Mouse (Mus musculus) thymus, adult 2 months (tissue): ENCODE results near the gene Ephx3. TPM values are rescaled to one million over a fixed set of nuclear protein-coding genes. Genes with fewer than 3 reads are reported as not detected.

Source experiments
- DNase-seq: peaks from one replicate; pipeline ENCODE4 v3.0.0; 2021
- H3K27ac ChIP-seq: fragments of 200-500 bp; 2 replicates; pipeline ENCODE4 v1.5.1; 2012; ENCODE audit warnings: low read length, control low read depth; ENCODE audit not compliant: control insufficient read depth, insufficient read depth
- H3K27me3 ChIP-seq: fragments of 200-500 bp; 2 replicates; pipeline ENCODE4 v1.6.1; 2012; ENCODE audit warnings: mild to moderate bottlenecking, low read length, moderate library complexity, mixed read lengths; ENCODE audit not compliant: control insufficient read depth, insufficient read depth
- H3K36me3 ChIP-seq: fragments of 200-500 bp; 2 replicates; pipeline ENCODE4 v1.6.1; 2012; ENCODE audit warnings: mild to moderate bottlenecking, low read length, moderate library complexity; ENCODE audit not compliant: control insufficient read depth, insufficient read depth
- H3K4me1 ChIP-seq: fragments of 200-500 bp; replicated peaks from 2 replicates; pipeline ENCODE4 v1.6.1; 2012; ENCODE audit warnings: low read length; ENCODE audit not compliant: control insufficient read depth, insufficient read depth
- H3K4me3 ChIP-seq: fragments of 200-500 bp; 2 replicates; pipeline ENCODE4 v1.5.1; 2012; ENCODE audit warnings: mild to moderate bottlenecking, low read length, control low read depth, moderate library complexity; ENCODE audit not compliant: control insufficient read depth, insufficient read depth
- CTCF ChIP-seq: fragments of 200-500 bp; IDR thresholded peaks from 2 replicates; pipeline ENCODE4 v1.5.1; 2012; ENCODE audit warnings: mild to moderate bottlenecking, control low read depth, low read length, moderate library complexity, borderline replicate concordance; ENCODE audit not compliant: control insufficient read depth, poor library complexity, insufficient read depth; ENCODE audit errors: extremely low read depth
- POLR2A ChIP-seq: fragments of 200-500 bp; IDR thresholded peaks from 2 replicates; pipeline ENCODE4 v1.6.1; 2012; ENCODE audit warnings: mild to moderate bottlenecking, low read length, control low read depth, moderate library complexity; ENCODE audit not compliant: control insufficient read depth, poor library complexity, insufficient read depth; ENCODE audit errors: extremely low read depth
- WGBS: fragments of 180-500 bp; shearing (Covaris S2); methylation state at CpG from one replicate; pipeline ENCODE4 v1.1.7; 2018; 5-methylcytosine and 5-hydroxymethylcytosine counted together
- polyA plus RNA-seq: library from polyadenylated mRNA; depleted of rRNA; stranded (reverse); fragments of >200 nt; gene quantifications from 2 replicates; pipeline ENCODE4 v1.2.3, GENCODE M21; 2012

Ephx3 gene
- polyA plus RNA-seq, 1 experiment = 2.0 TPM

GRCm38 (mm10) chr17:32197156-32197555, 7.8 kb upstream of the Ephx3 start:
- WGBS = 97% methylated on average over 14 of the region's 14 CpGs
- peaks cover 63% of the 10 kb centered on the region for H3K36me3 ChIP-seq
- TF ChIP-seq POLR2A (no peak), CTCF (no peak)
- H3K27ac ChIP-seq = no peak overlapping the region
- peaks cover 15% of the 10 kb centered on the region for H3K4me1 ChIP-seq
- H3K4me3 ChIP-seq = no peak overlapping the region
- no peak for DNase-seq
- H3K27me3 ChIP-seq = no peaks in the 10 kb centered on the region

GRCm38 (mm10) chr17:32195725-32196124, 6.4 kb upstream of the Ephx3 start:
- Histone ChIP-seq H3K27ac (no peak overlapping the region), H3K4me1 (peaks cover 5% of the 10 kb centered on the region), H3K4me3 (no peak overlapping the region), H3K36me3 (peaks cover 49% of the 10 kb centered on the region), H3K27me3 (no peaks in the 10 kb centered on the region)
- no peak for DNase-seq
- 34% methylated on average over 5 of the region's 5 CpGs for WGBS
- TF ChIP-seq CTCF (no peak), POLR2A (no peak)

GRCm38 (mm10) chr17:32193010-32193409, 3.7 kb upstream of the Ephx3 start:
- no peaks in the 10 kb centered on the region for H3K27me3 ChIP-seq
- DNase-seq = no peak
- peaks cover 22% of the 10 kb centered on the region for H3K36me3 ChIP-seq
- TF ChIP-seq POLR2A = no peak
- TF ChIP-seq CTCF = no peak
- 82% methylated on average over 5 of the region's 5 CpGs for WGBS
- H3K4me1 ChIP-seq = peaks cover 22% of the 10 kb centered on the region
- H3K27ac ChIP-seq = no peak overlapping the region
- no peak overlapping the region for H3K4me3 ChIP-seq

- Histone ChIP-seq H3K27ac (no peak overlapping the region), H3K27me3 (no peaks in the 10 kb centered on the region), H3K36me3 (no peaks in the 10 kb centered on the region), H3K4me1 (peaks cover 17% of the 10 kb centered on the region), H3K4me3 (no peak overlapping the region)
- TF ChIP-seq CTCF (no peak), POLR2A (no peak)
- 20% methylated on average over 5 of the region's 5 CpGs for WGBS
- DNase-seq = no peak
Measured at GRCm38 (mm10) chr17:32189850-32190249, 501 bp upstream of the Ephx3 start.

- no peak overlapping the region for H3K4me3 ChIP-seq
- DNase-seq = no peak
- no peaks in the 10 kb centered on the region for H3K27me3 ChIP-seq
- no peaks in the 10 kb centered on the region; the same call in 1 of the 2 replicates for H3K4me1 ChIP-seq
- WGBS = 80% methylated on average over 8 of the region's 8 CpGs
- H3K27ac ChIP-seq = no peak overlapping the region
- TF ChIP-seq POLR2A (no peak), CTCF (no peak)
- H3K36me3 ChIP-seq = no peaks in the 10 kb centered on the region
Measured at GRCm38 (mm10) chr17:32183017-32183416, 6.3 kb downstream of the Ephx3 start.

GRCm38 (mm10) chr17:32179621-32180491, 9.5 kb downstream of the Ephx3 start:
- no peak for DNase-seq
- WGBS = 90% methylated on average over 11 of the region's 11 CpGs
- Histone ChIP-seq H3K27me3 (no peaks in the 10 kb centered on the region), H3K36me3 (no peaks in the 10 kb centered on the region), H3K4me3 (no peak overlapping the region), H3K27ac (no peak overlapping the region), H3K4me1 (no peaks in the 10 kb centered on the region)
- TF ChIP-seq CTCF (no peak), POLR2A (no peak)

- DNase-seq = no peak
Measured at GRCm38 (mm10) chr17:32176919-32177318, 12.4 kb downstream of the Ephx3 start.

More at GRCm38 (mm10) chr17:32176919-32177318, 12.4 kb downstream of the Ephx3 start:
- Histone ChIP-seq H3K36me3 (no peaks in the 10 kb centered on the region), H3K4me1 (no peaks in the 10 kb centered on the region), H3K4me3 (no peak overlapping the region), H3K27me3 (no peaks in the 10 kb centered on the region), H3K27ac (no peak overlapping the region)
- 84% methylated on average over 4 of the region's 4 CpGs for WGBS
- TF ChIP-seq POLR2A (no peak), CTCF (no peak)
